Mouse (Mus musculus) olfactory bulb, adult 2 months (tissue): ENCODE data around the gene Tmem107.

Source experiments
- CTCF ChIP-seq: fragments of 200-500 bp; IDR thresholded peaks from 2 replicates; pipeline ENCODE4 v1.5.1; 2012; ENCODE audit warnings: low read depth, mild to moderate bottlenecking, low read length, moderate library complexity; ENCODE audit not compliant: insufficient read depth
- POLR2A ChIP-seq: fragments of 200-500 bp; IDR thresholded peaks from 2 replicates; pipeline ENCODE4 v1.6.1; 2012; ENCODE audit warnings: mild to moderate bottlenecking, low read depth, low read length, moderate library complexity; ENCODE audit not compliant: insufficient read depth

- no peak for TF ChIP-seq CTCF
- no peak for TF ChIP-seq POLR2A
Measured at GRCm38 (mm10) chr11:69026562-69026961, 44.0 kb upstream of the Tmem107 start.
